Mouse (Mus musculus): ENCODE measurements at regions not wholly inside any gene's neighbourhood (a gene's known extent, or its start where the extent isn't known, plus 50 kb on each side); places are given as distances from the start of the nearest gene placed in this dataset.

DNA sequence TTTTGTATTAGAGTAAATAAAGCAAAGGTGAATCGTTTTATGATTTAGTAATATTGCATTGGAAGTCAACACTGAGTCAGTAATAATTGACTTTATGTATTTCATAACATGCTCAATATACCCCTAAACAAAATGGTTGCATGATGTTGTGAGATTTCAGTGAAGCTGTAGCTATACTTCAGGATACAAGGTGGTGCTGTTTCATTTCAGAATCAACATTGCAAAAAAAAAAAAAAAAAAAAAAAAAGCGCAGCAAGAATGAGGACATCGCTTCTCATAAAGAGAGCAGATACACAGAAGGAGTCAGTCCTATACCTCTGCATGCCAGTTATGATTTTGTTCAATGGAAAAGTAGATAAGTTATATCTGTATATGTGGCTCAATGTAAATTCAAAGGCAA lies 389.7 kb upstream of the Manea start:
- TF ChIP-seq POLR2A (IDR thresholded peaks at IDR 0.05; ENCODE audit: insufficient read depth, low read length) = no peak
- TF ChIP-seq CTCF (IDR thresholded peaks at IDR 0.05; ENCODE audit: low read depth, low read length) = no peak
